8 mouse cellular contexts compared by ENCODE assay signal in the genomic region with DNA sequence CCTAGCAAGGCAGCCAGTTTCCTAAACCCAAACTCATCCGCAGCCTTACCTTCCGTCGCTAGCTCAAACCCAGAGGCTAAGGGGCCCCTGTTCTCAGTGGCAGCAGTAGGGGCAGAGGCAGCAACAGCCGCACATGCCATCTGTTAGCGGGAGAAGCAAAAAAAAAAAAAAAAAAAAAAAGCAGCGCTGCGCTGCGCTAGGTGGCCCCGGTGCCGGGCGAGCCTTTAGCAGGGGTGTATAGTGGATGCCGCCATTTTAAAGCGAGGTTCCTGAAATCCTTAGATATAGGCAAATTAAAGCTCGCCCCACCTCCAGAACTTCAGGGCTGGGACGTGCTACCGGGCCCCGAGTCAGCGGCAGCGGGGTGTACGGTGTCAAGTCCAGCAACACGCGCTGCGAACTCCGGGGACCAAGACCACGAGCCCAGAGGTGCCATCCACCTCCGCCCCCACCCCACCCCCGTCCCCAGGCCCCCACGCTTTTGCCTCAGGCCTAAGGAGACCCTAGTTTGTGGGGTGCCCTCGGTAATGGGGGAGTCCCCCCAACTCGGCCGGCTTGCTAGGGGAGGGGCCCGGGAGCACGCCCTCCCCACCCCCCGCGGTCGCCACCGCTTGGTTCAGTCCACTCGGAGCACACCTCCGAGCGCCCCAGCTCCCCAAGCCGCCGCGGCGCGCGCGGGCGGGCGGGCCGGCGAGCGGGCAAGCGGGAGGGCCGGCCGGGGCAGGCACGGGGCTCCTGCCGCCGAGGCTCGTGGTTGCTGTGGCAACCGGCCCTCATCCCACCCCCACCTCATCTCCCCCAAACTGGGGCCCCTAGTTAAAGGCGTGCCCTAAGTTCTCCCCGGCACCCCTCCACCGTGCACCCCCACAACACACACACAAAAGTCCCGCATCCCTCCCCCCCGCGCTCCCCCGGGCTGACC. TPM values are rescaled to one million over a fixed set of nuclear protein-coding genes. Genes with fewer than 3 reads are reported as not detected.
DNase-seq lines count a peak whose midpoint lies in the region; ATAC-seq lines count a peak whose summit lies in the region.

No protein-coding gene starts in this region.

- peak overlapping the region; percentile 55 for H3K4me3 ChIP-seq in embryonic facial prominence, embryonic 14.5 days (ENCODE audit: low read depth, low read length)
- H3K4me3 ChIP-seq in limb, embryonic 12.5 days (replicated peaks) = peak overlapping the region; percentile 53
- H3K4me3 ChIP-seq in midbrain, embryonic 13.5 days (replicated peaks) = peak overlapping the region; percentile 52

- H3K9ac ChIP-seq in embryonic facial prominence, embryonic 14.5 days (ENCODE audit: low read depth, low read length) = peak overlapping the region; percentile 65
- peak overlapping the region; percentile 66 for H3K9ac ChIP-seq in limb, embryonic 12.5 days (replicated peaks)
- peak overlapping the region; percentile 48 for H3K9ac ChIP-seq in midbrain, embryonic 13.5 days (replicated peaks)

- peak overlapping the region; percentile 83 for H3K27ac ChIP-seq in embryonic facial prominence, embryonic 14.5 days (replicated peaks; ENCODE audit: low read depth, low read length)
- H3K27ac ChIP-seq in limb, embryonic 12.5 days = peak overlapping the region; percentile 91
- H3K27ac ChIP-seq in midbrain, embryonic 13.5 days = no peak overlapping the region

- no peaks in the 10 kb centered on the region for H3K4me1 ChIP-seq in embryonic facial prominence, embryonic 14.5 days (ENCODE audit: control insufficient read depth, insufficient read depth, low read length)
- no peaks in the 10 kb centered on the region for H3K4me1 ChIP-seq in limb, embryonic 12.5 days (replicated peaks)
- no peaks in the 10 kb centered on the region for H3K4me1 ChIP-seq in midbrain, embryonic 13.5 days (replicated peaks)

- H3K27me3 ChIP-seq in embryonic facial prominence, embryonic 14.5 days (replicated peaks; ENCODE audit: control insufficient read depth, insufficient read depth, low read length) = peaks cover 9% of the 10 kb centered on the region; the same call in 1 of the 2 replicates
- H3K27me3 ChIP-seq in limb, embryonic 12.5 days = peaks cover 13% of the 10 kb centered on the region
- peaks cover 19% of the 10 kb centered on the region for H3K27me3 ChIP-seq in midbrain, embryonic 13.5 days
- no peaks in the 10 kb centered on the region for H3K27me3 ChIP-seq in splenic B cell, adult 2 months (ENCODE audit: control insufficient read depth, insufficient read depth, low read length, poor library complexity, severe bottlenecking)

- peak; percentile 56 to 72 for DNase-seq in CD8-positive naive resting alpha-beta T cell, adult 2 months (ENCODE audit: low read depth in 2 of 2, low spot score in 2 of 2)
- peak; percentile 64 for DNase-seq in adrenal gland, postnatal 25 days
- DNase-seq in embryonic facial prominence, embryonic 14.5 days (ENCODE audit: low spot score) = peak; percentile 76
- DNase-seq in heart, postnatal 36 days = peak; percentile 38 to 42
- DNase-seq in splenic B cell, adult 2 months (ENCODE audit: low read depth, low spot score) = peak; percentile 84
- no peak for DNase-seq in right cerebral cortex, postnatal 10 days (ENCODE audit: low spot score in 2 of 2)

- no peaks in the 10 kb centered on the region for H3K9me3 ChIP-seq in embryonic facial prominence, embryonic 14.5 days (ENCODE audit: control insufficient read depth, low read length)
- H3K9me3 ChIP-seq in limb, embryonic 12.5 days = no peaks in the 10 kb centered on the region
- no peaks in the 10 kb centered on the region for H3K9me3 ChIP-seq in midbrain, embryonic 13.5 days

- whole genome bisulfite sequencing in embryonic facial prominence, embryonic 14.5 days = 30% methylated on average over 23 of the region's 67 CpGs
- WGBS in limb, embryonic 12.5 days = 20% methylated on average over 57 of the region's 67 CpGs
- 29% methylated on average over 62 of the region's 67 CpGs for WGBS in midbrain, embryonic 13.5 days

- intact Hi-C loops in heart, postnatal 36 days (cut with DNase I) = no loop called here

- H3K4me2 ChIP-seq in embryonic facial prominence, embryonic 14.5 days (ENCODE audit: low read depth, low read length) = peak overlapping the region; percentile 65
- peak overlapping the region; percentile 57 for H3K4me2 ChIP-seq in limb, embryonic 12.5 days
- H3K4me2 ChIP-seq in midbrain, embryonic 13.5 days (replicated peaks) = peak overlapping the region; percentile 80

- no peaks in the 10 kb centered on the region for H3K36me3 ChIP-seq in embryonic facial prominence, embryonic 14.5 days (ENCODE audit: control insufficient read depth, insufficient read depth, low read length)
- no peaks in the 10 kb centered on the region for H3K36me3 ChIP-seq in limb, embryonic 12.5 days
- H3K36me3 ChIP-seq in midbrain, embryonic 13.5 days = no peaks in the 10 kb centered on the region
- H3K36me3 ChIP-seq in splenic B cell, adult 2 months (ENCODE audit: control insufficient read depth, insufficient read depth, low read length, poor library complexity, severe bottlenecking) = no peaks in the 10 kb centered on the region

- peak; percentile 82 for ATAC-seq in embryonic facial prominence, embryonic 14.5 days (ENCODE audit: low read depth)
- peak; percentile 78 for ATAC-seq in limb, embryonic 12.5 days (ENCODE audit: insufficient number of reproducible peaks, insufficient read depth, low FRiP score, low TSS enrichment, low read depth)
- peak; percentile 85 for ATAC-seq in midbrain, embryonic 13.5 days

RNA-seq across cellular contexts. Expression of a gene that starts 1.4 kb away (rescaled TPM):
- total RNA-seq in adrenal gland, postnatal 25 days (2021) = 4.5 and 5.9 TPM in 2 replicates
- polyA plus RNA-seq in embryonic facial prominence, embryonic 14.5 days (2014; fragmentation: Nextera tagmentation; extraction: Ambion mirVana) = 10.8 and 12.9 TPM in 2 replicates
- 1 to 10 TPM; 1.2 to 1.3 TPM for total RNA-seq in heart, postnatal 36 days (2021)
- polyA plus RNA-seq in limb, embryonic 12.5 days (2016; fragmentation: Nextera tagmentation; extraction: Ambion mirVana) = 13.4 and 13.9 TPM in 2 replicates
- polyA plus RNA-seq in midbrain, embryonic 13.5 days (2015; fragmentation: Nextera tagmentation; extraction: Ambion mirVana) = 1.3 and 2.0 TPM in 2 replicates

Comparison
In these comparisons a context has a peak if more than half of its experiments do, and no peak if none do; other contexts are left out.
1. DNase-seq: peak in CD8-positive naive resting alpha-beta T cell, adult 2 months (2 of 2), adrenal gland, postnatal 25 days (single experiment), embryonic facial prominence, embryonic 14.5 days (single experiment), heart, postnatal 36 days (2 of 2) and splenic B cell, adult 2 months (single experiment); none in right cerebral cortex, postnatal 10 days (0 of 2).
2. Peak in every context shown above with its lines, with median percentiles within 50 percentile points of each other: ATAC-seq, H3K4me2 ChIP-seq, H3K4me3 ChIP-seq and H3K9ac ChIP-seq.